Mouse (Mus musculus) myocyte (in vitro differentiated cells): ENCODE data around the gene Epb41l3. TPM values are rescaled to one million over a fixed set of nuclear protein-coding genes. Genes with fewer than 3 reads are reported as not detected.

Experiments
- H3K27me3 ChIP-seq: one replicate; pipeline ENCODE4 v1.6.1; 2011; ENCODE audit not compliant: control insufficient read depth, insufficient read depth, insufficient read length
- H3K36me3 ChIP-seq: one replicate; pipeline ENCODE4 v1.6.1; 2011; ENCODE audit not compliant: control insufficient read depth, insufficient read depth
- H3K4me2 ChIP-seq: one replicate; pipeline ENCODE4 v1.6.1; 2011; ENCODE audit warnings: low read depth, control low read depth
- H3K4me3 ChIP-seq: one replicate; pipeline ENCODE4 v1.5.1; 2011; ENCODE audit warnings: mild to moderate bottlenecking, control low read depth, moderate library complexity
- H3K79me2 ChIP-seq: one replicate; pipeline ENCODE4 v1.6.1; 2011; ENCODE audit not compliant: control insufficient read depth, insufficient read depth
- H3ac ChIP-seq: one replicate; pipeline ENCODE4 v1.6.1; 2011; ENCODE audit not compliant: control insufficient read depth, insufficient read length
- CEBPB ChIP-seq: IDR thresholded peaks from 2 replicates; pipeline ENCODE4 v1.6.1; 2011; ENCODE audit warnings: mild to moderate bottlenecking, moderate library complexity; ENCODE audit not compliant: poor library complexity, insufficient read depth, severe bottlenecking
- E2F4 ChIP-seq: IDR thresholded peaks from one replicate; pipeline ENCODE4 v1.6.1; 2011; ENCODE audit warnings: mild to moderate bottlenecking, control low read depth, moderate library complexity; ENCODE audit not compliant: insufficient read depth
- MAX ChIP-seq: IDR thresholded peaks from one replicate; pipeline ENCODE4 v1.6.1; 2011; ENCODE audit warnings: low read depth, mild to moderate bottlenecking, control low read depth
- MYOD1 ChIP-seq, 3 experiments: IDR thresholded peaks; one replicate each; pipeline ENCODE4 v1.6.1; 2011; ENCODE audit warnings: control low read depth in 2 of 3, low read depth in 2 of 3, mild to moderate bottlenecking in 2 of 3, moderate library complexity in 1 of 3; ENCODE audit not compliant: insufficient read length in 2 of 3, control insufficient read depth in 1 of 3
- MYOG ChIP-seq, 3 experiments: IDR thresholded peaks; one replicate each; pipeline ENCODE4 v1.6.1; 2011; ENCODE audit warnings: control low read depth in 2 of 3, low read depth in 2 of 3, mild to moderate bottlenecking in 2 of 3; ENCODE audit not compliant: insufficient read length in 2 of 3, control insufficient read depth in 1 of 3, insufficient read depth in 1 of 3
- POLR2A ChIP-seq: IDR thresholded peaks from one replicate; pipeline ENCODE4 v1.6.1; 2011; ENCODE audit warnings: low read depth, mild to moderate bottlenecking, control low read depth, moderate library complexity; ENCODE audit not compliant: insufficient read length
- POLR2AphosphoS2 ChIP-seq: IDR thresholded peaks from one replicate; pipeline ENCODE4 v1.6.1; 2011; ENCODE audit warnings: low read depth, control low read depth; ENCODE audit not compliant: insufficient read length
- REST ChIP-seq: IDR thresholded peaks from one replicate; pipeline ENCODE4 v1.6.1; 2011; ENCODE audit warnings: mild to moderate bottlenecking, control low read depth, moderate library complexity; ENCODE audit not compliant: insufficient read depth, insufficient read length
- SRF ChIP-seq: IDR thresholded peaks from one replicate; pipeline ENCODE4 v1.6.1; 2011; ENCODE audit warnings: low read depth; ENCODE audit not compliant: control insufficient read depth, insufficient read length
- TCF12 ChIP-seq: IDR thresholded peaks from one replicate; pipeline ENCODE4 v1.6.1; 2011; ENCODE audit warnings: mild to moderate bottlenecking, control low read depth; ENCODE audit not compliant: poor library complexity, insufficient read depth, severe bottlenecking
- TCF3 ChIP-seq: IDR thresholded peaks from one replicate; pipeline ENCODE4 v1.6.1; 2011; ENCODE audit warnings: low read depth, control low read depth; ENCODE audit not compliant: insufficient read length
- USF1 ChIP-seq: IDR thresholded peaks from one replicate; pipeline ENCODE4 v1.6.1; 2011; ENCODE audit warnings: low read depth, mild to moderate bottlenecking, control low read depth, moderate library complexity
- polyA plus RNA-seq: library from polyadenylated mRNA; unstranded; fragments of >200 nt; fragmentation: generic; extraction: Trizol; gene quantifications from one replicate; pipeline ENCODE4 v1.2.1, GENCODE M21; 2012; ENCODE audit warnings: missing spikeins

Gene Epb41l3
- polyA plus RNA-seq, 1 experiment = 19.5 TPM

DNA sequence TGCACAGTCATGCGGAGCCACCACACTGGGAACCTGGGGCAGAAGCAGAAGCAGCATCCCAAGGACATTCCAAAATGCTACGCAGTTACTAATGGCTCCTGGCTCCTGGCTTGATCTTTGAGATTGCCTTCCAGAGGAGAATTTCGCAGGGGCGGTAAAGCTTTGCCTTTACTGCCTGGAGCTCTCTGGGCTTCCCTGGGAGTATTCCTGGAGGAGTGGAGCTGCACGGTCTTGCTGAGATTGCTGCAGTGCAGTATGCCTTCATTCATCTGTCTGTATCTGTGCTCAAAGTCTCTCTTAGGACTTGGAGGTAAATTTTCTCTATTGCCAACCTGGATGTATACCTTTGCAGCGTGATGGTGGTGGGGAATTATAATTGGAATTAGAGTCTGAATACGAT lies 52.0 kb downstream of the Epb41l3 start:
- Histone ChIP-seq H3K27me3 (no peaks in the 10 kb centered on the region), H3K4me3 (no peak overlapping the region), H3K79me2 (no peaks in the 10 kb centered on the region), H3K4me2 (no peak overlapping the region), H3K36me3 (no peaks in the 10 kb centered on the region), H3ac (no peak overlapping the region)
- TF ChIP-seq TCF12 = no peak

DNA sequence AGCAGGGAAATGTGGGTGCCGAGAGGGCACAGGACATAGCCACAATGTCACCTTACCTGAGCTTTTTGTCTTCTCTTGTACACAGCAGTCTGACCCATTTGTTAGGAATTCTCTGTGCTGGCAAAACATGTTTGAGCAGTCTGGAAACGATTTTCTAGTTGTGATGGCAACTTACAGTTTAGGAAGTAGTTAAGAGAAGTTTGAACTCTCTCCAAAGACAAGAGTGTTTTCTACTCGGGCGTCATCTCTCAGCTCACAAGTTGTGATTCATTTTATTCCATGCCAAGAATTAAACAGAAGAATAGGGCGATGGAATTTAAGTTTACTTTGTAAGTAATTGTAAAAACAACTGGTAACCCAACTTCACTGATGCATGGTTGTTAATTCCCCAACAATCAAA lies 52.5 kb downstream of the Epb41l3 start:
- Histone ChIP-seq H3ac (no peak overlapping the region), H3K4me3 (no peak overlapping the region), H3K36me3 (no peaks in the 10 kb centered on the region), H3K27me3 (no peaks in the 10 kb centered on the region), H3K4me2 (no peak overlapping the region), H3K79me2 (no peaks in the 10 kb centered on the region)
- no peak for TF ChIP-seq MYOG (IDR thresholded peaks at IDR 0.05; ENCODE audit: control insufficient read depth in 1 of 3, insufficient read depth in 1 of 3, insufficient read length in 2 of 3, low read depth in 2 of 3)
- no peak for TF ChIP-seq CEBPB
- TF ChIP-seq E2F4 = no peak
- no peak for TF ChIP-seq TCF12
- TF ChIP-seq USF1 = no peak
- no peak for TF ChIP-seq POLR2A
- no peak for TF ChIP-seq TCF3

DNA sequence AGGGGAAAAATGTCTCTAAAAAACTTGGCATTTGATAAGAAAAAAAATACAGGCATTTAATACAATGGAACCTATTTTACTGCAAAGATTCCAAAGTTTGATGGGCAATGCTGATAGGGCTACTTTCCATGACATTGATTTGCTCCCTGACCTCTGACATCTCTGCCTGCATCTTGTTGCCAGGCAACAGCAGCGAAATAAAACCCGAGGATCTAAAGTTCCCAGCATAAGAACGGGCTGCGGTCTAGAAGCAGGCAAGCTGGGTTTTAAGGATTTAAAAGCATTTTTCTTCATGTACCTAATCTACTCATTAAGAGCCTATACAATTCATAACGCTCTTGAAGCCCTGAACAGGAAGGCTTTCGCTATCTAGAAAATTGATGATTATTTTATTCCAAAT lies 54.0 kb downstream of the Epb41l3 start:
- no peak for TF ChIP-seq POLR2A
- TF ChIP-seq MAX = no peak
- H3ac ChIP-seq = no peak overlapping the region

DNA sequence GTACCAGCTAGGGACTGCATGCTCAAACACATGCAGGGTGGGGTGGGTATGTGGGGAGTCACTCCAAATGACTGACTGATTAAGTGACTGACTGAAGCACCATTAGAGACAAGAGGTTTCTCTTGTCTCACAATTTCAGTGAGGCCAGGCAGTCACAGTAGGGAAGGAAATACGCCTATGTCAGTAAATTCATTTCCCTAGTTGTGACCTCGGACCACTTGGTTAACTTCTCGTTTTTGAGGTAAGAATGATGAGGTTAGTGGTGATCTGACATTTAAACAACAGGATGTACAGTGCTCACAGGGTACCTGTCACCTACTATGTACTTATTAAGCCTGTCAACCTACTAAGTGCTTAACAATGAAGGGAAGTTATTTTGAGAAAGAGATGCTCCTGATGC lies 67.5 kb downstream of the Epb41l3 start:
- Histone ChIP-seq H3K36me3 (no peaks in the 10 kb centered on the region), H3K79me2 (no peaks in the 10 kb centered on the region), H3K4me2 (no peak overlapping the region), H3ac (no peak overlapping the region), H3K27me3 (no peaks in the 10 kb centered on the region), H3K4me3 (no peak overlapping the region)
- TF ChIP-seq USF1 (no peak), REST (no peak), MYOD1 (IDR thresholded peaks at IDR 0.05; ENCODE audit: control insufficient read depth in 1 of 3, insufficient read length in 2 of 3, low read depth in 2 of 3) (no peak), SRF (no peak), TCF3 (no peak), MYOG (IDR thresholded peaks at IDR 0.05; ENCODE audit: control insufficient read depth in 1 of 3, insufficient read depth in 1 of 3, insufficient read length in 2 of 3, low read depth in 2 of 3) (no peak), TCF12 (no peak), MAX (no peak), E2F4 (no peak), CEBPB (no peak), POLR2A (no peak), POLR2AphosphoS2 (no peak)

More for the DNA sequence above, 54.0 kb downstream of the Epb41l3 start:
- no peak overlapping the region for H3K4me2 ChIP-seq
- H3K79me2 ChIP-seq = no peaks in the 10 kb centered on the region
- no peak overlapping the region for H3K4me3 ChIP-seq
- no peaks in the 10 kb centered on the region for H3K27me3 ChIP-seq
- H3K36me3 ChIP-seq = no peaks in the 10 kb centered on the region

DNA sequence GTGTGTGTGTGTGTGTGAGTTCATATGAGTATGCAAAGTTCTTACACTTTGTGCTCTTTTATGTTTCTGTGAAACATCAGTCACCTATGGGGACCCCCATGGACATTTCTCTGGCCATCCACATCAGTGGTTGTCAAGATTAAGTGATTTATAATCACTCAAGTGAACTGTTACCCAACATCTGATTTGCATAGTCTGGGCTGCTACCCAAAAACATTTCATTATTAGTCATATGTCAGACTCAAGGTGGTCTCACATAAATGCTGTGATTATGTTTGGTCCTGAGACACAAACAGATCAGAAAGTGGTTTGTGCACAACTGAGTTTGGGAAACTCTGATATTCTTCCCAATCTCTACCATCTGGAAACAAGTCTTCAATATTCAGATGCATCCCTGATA lies 75.3 kb downstream of the Epb41l3 start:
- no peaks in the 10 kb centered on the region for H3K36me3 ChIP-seq
- H3K4me2 ChIP-seq = no peak overlapping the region
- TF ChIP-seq MYOG (IDR thresholded peaks at IDR 0.05; ENCODE audit: control insufficient read depth in 1 of 3, insufficient read depth in 1 of 3, insufficient read length in 2 of 3, low read depth in 2 of 3) (no peak), POLR2AphosphoS2 (no peak), MYOD1 (IDR thresholded peaks at IDR 0.05; ENCODE audit: control insufficient read depth in 1 of 3, insufficient read length in 2 of 3, low read depth in 2 of 3) (no peak), TCF12 (no peak), E2F4 (no peak), SRF (no peak)
- no peaks in the 10 kb centered on the region for H3K79me2 ChIP-seq
- no peak overlapping the region for H3K4me3 ChIP-seq
- H3ac ChIP-seq = no peak overlapping the region
- H3K27me3 ChIP-seq = no peaks in the 10 kb centered on the region

DNA sequence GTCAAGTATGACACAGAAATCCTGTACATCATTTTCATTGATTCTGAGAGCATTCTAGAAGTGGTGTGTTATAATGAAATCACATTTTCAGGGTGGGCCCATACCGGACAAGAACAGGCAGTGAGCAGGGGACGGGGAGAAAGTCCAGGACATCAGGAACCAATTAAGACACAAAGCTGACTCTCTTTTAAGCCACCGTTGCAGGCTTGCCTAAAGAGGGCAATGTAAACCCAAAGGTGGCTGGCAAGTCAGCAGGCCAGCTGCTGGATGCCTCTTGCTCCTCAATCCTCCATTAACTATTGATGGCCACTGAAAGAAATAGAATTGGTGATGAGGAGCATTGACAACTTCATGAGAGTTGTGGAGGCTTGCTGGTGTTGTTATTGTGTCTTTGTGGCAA lies 75.8 kb downstream of the Epb41l3 start:
- no peaks in the 10 kb centered on the region for H3K79me2 ChIP-seq
- H3K4me3 ChIP-seq = no peak overlapping the region
- no peak overlapping the region for H3ac ChIP-seq
- no peaks in the 10 kb centered on the region for H3K27me3 ChIP-seq
- H3K4me2 ChIP-seq = no peak overlapping the region
- TF ChIP-seq TCF3 (no peak), CEBPB (no peak), REST (no peak), POLR2AphosphoS2 (no peak), E2F4 (no peak), MAX (no peak), POLR2A (no peak), MYOD1 (IDR thresholded peaks at IDR 0.05; ENCODE audit: control insufficient read depth in 1 of 3, insufficient read length in 2 of 3, low read depth in 2 of 3) (no peak), TCF12 (no peak), MYOG (IDR thresholded peaks at IDR 0.05; ENCODE audit: control insufficient read depth in 1 of 3, insufficient read depth in 1 of 3, insufficient read length in 2 of 3, low read depth in 2 of 3) (no peak)
- no peaks in the 10 kb centered on the region for H3K36me3 ChIP-seq
